Mouse (Mus musculus) lung, postnatal 14 days (tissue): ENCODE results near the gene 4930519P11Rik.

Source experiments
- DNase-seq: peaks from one replicate; pipeline ENCODE4 v3.0.0; 2021

The 4930519P11Rik gene

DNA sequence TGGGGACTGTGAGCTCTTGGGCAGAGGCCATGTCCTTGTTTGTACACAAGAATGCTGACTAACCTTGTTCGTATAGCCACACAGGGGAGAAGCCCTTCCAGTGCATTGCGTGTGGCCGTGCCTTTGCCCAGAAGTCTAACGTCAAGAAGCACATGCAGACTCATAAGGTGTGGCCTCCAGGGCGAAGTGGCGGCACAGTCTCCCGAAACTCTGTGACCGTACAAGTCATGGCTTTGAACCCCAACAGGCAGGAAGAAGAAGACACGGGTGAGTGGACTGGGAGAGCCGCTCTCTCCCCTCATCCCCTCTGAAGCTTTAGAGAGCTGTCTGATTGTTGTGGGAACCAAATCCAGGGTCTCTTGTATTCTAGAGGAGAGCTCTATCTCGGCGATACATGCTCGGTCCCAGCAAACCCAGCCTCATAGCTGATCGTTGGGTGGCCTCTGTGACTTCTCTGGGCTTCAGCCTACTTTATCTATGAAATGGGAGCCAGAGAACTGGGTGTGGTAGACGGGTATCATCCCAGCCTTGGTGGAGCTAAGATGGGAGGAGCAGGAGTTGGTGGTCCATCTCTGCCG lies 19.1 kb upstream of the 4930519P11Rik start:
- DNase-seq = no peak

GRCm38 (mm10) chr2:154630531-154630930 lies 17.3 kb upstream of the 4930519P11Rik start:
- no peak for DNase-seq

DNA sequence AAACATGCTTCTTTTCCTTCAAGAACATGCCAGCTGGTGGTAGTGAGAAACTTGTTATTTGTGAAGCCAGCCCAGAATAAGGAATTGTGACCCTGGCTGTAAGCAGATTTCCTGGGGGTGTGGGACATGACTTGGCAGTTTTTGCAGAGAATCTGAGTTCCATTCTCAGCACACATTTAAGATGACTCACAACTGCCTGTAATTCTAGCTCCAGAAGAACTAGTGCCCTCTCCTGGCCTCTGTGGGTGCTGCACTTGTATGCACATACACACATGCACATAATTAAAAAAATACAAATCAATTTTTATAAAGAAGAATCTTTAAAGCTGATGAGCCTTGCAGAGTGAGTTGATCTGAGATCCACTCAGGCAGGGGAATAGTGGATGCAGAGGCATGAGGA lies 10.9 kb upstream of the 4930519P11Rik start:
- DNase-seq = no peak

DNA sequence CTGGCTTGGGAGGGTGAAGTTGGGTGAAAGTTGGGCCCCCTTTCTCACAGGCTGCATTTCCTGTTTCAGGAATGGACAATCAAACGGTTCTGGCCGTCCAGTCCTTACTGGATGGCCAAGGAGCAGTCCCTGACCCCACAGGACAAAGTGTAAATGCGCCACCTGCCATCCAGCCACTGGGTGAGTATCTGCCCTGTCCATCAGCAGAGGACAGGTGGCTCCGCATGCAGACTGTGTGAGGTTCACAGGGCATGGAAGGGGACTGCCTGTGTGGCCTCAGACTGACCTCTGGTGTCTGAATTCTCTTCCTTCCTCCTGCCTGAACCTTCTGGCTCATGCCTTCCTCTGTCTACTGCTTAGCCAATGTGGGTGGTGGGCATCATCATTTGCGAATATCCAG lies 8.4 kb upstream of the 4930519P11Rik start:
- DNase-seq = no peak

GRCm38 (mm10) chr2:154617061-154617460 lies 3.8 kb upstream of the 4930519P11Rik start:
- DNase-seq = no peak

- DNase-seq = no peak
These were observed 2.4 kb upstream of the 4930519P11Rik start for GRCm38 (mm10) chr2:154615674-154616073.

DNA sequence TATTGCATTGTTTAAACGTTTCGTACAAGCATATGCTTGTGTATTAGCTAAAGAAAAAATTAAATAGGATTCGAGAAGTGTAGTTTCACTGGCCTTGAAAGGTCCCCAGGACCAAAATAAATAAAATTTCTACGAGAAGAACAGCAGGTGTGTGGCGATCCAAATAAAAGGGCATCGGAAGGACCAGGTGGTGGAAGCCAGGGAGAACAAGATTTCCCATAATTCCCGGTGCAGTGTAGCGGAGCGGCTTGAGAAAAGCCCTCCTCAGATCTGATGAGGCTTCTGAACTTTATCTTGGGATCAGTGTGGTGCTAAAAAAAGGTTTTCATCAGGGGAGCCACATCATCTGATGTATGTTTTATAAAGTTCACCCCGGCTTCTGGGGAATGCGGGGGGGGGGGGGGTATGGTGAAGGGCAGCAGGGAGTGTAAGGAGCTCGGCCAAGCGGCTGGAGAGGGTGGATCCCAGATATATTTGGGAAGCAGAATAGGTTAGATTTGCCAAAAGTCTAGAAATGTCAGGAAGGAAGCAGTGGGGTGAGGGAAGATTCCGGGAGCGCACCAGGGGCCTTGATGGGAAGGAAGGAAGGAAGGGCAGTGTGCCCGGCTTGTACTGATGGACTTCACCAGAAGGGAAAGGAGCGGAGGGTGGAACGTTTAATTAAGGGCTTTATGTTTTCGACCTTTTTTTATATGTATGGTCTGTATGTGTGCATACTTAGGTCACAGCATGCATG lies 1.8 kb upstream of the 4930519P11Rik start:
- no peak for DNase-seq

- DNase-seq = no peak
These were observed 4.0 kb downstream of the 4930519P11Rik start for GRCm38 (mm10) chr2:154609050-154609767.

- no peak for DNase-seq
These were observed 6.3 kb downstream of the 4930519P11Rik start for GRCm38 (mm10) chr2:154606965-154607364.

DNA sequence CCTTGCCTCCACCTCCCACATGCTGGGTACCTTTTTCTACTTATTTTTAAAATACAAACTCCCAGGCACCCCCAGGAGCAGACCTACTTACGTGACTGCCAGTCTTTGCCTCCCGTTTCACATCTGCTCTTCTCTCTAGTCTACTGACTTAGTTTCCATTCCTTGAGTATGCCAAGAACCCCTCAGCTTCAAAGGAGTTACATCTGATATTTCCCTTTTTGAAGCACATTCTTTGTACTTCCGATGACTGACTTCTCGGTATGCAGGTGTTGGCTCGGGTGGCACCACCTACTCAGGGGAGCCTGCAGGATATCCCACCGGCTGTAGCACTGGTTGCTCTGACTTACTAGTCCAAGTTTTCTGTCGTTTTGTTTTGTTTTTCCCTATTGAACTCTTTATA lies 9.1 kb downstream of the 4930519P11Rik start:
- DNase-seq = no peak

DNA sequence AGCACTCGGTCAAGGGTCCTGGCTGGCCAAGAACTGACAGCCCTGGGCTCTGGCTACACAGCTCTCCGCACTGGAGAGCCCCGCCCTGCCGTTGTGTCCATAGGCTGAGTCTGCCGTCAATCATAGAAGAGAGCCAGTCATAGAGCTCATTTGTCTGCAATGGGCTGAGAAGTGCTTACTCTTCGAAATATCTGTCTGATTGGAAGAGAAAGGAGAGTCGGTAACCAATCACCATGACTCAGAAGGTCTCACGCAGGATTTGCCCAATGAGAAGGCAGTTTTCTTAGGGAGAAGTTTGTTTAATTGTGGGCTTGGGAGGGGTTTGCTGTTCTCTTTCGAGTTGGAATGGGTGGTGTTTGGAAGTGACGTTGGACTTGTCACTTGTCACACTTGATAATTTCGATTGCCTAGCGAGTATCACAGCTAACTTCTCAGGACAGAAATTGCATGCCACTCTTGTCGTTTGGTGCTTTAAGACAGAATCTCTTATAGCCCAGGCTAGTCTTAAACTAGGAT lies 9.5 kb downstream of the 4930519P11Rik start, which contains the start of gene Pxmp4:
TSS of gene Pxmp4 (minus strand) at position 71 of the 516 bp plus-strand sequence.
- DNase-seq = peak; percentile 99

GRCm38 (mm10) chr2:154603007-154603637 lies 10.1 kb downstream of the 4930519P11Rik start:
- DNase-seq = no peak

DNA sequence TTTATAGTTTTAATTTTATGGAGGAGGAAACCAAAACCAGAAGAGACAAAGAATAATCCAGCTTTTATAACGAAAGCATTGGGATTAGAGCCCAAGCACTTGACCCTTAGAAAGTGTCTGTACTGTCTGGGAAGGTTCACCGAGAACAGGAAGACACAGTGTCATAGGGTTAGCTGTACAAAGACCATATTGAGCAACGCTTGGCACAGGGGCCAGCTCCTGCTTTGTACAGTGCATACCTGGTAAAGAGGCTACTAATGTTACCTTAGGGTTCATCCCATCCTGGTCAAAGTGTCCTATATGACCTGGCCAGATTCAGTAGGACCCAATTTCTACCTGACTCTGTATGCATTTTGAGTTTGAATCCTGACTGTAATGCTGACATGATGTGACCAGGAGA lies 11.9 kb downstream of the 4930519P11Rik start:
- no peak for DNase-seq

DNA sequence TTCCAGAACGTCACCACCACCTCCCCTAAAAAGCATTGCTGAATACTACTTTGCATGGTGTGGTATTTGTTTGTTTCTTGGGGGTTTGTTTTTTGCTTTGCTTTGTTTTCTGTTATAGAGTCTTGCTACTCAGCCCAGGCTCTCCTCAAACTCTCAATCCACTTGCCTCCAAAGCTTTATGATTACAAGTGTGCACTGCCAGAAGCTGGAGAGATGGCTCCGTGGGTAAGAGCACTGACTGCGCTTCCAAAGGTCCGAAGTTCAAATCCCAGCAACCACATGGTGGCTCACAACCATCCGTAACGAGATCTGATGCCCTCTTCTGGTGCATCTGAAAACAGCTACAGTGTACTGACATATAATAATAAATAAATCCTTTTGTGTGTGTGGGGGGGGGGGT lies 12.7 kb downstream of the 4930519P11Rik start:
- no peak for DNase-seq

GRCm38 (mm10) chr2:154597399-154597798 lies 15.8 kb downstream of the 4930519P11Rik start:
- DNase-seq = no peak

GRCm38 (mm10) chr2:154595775-154596174 lies 17.5 kb downstream of the 4930519P11Rik start:
- no peak for DNase-seq

GRCm38 (mm10) chr2:154593025-154593424 lies 20.2 kb downstream of the 4930519P11Rik start:
- DNase-seq = peak; percentile 46

- DNase-seq = no peak
These were observed 22.0 kb downstream of the 4930519P11Rik start for GRCm38 (mm10) chr2:154591239-154591638.

DNA sequence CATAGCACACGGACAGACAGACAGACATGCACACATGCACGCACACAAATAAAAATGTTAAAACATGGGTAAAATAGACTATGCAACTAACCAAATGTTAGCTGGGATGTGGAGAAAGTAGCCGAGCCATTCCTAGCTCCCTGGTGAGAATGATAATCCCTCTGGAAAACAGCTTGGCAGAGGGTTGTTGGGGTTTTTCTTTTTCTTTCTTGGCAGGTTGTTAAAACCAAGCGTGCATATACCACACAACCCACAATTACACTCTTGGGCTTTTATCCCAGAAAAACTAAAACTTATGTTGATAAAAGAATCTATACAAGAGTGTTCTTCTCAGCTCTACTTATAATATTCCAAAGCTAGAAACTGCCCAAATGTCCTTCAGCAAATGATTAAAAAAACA lies 24.2 kb downstream of the 4930519P11Rik start:
- no peak for DNase-seq

DNA sequence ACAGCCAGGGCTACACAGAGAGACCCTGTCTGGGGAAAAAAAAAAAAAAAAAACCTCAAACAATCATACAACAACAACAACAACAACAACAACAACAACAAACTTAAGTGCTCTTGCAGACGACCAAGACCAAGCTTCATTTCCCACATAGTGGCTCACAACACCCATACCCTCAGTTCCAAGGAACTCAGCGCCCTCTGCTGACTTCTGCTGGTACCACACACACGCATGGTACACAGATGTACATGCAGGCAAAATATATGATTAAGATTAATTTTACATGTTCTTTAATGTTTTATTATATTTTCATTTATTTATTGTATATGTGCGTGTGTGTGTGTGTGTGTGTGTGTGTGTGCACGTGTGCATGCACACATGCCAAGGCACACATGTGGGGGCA lies 26.8 kb downstream of the 4930519P11Rik start:
- DNase-seq = peak; percentile 51

DNA sequence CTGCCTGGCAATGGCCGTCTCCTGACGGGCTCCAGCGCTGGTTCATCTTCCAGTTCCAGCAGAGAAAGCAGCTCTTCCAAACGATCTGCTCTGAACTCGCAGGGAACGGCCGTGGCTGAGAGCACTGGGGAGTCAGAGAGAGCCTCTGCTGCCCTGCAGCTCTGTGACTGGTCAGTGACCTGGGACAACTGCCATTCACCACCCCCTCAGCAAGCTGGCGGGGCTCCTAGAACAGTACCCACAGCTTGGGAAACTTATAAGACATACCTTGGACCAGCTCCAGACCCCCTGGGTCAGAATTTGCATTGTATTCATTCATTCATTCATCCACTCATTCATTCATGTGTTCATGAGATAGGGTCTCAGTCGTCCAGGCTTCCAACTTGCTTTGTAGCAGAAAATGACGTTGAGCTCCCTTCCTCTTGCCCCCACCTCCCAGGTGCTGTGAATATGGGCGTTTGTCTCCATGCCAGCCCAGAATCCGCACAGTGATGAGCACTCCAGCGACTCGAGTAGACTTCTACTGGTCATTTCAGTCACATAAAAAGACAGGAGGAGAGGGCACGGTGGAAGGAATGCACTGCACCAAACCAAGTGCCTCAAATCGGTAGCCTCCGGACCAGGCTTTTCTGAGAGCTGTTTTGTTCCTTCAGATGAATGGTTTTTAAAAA lies 28.2 kb downstream of the 4930519P11Rik start:
- DNase-seq = no peak
